Mouse (Mus musculus) heart, adult 2 months (tissue): ENCODE results near the gene Man1a2. TPM values are rescaled to one million over a fixed set of nuclear protein-coding genes. Genes with fewer than 3 reads are reported as not detected.

Source experiments
- DNase-seq, 2 experiments: peaks; one replicate each; pipeline ENCODE4 v3.0.0; 2021
- H3K27ac ChIP-seq: fragments of 200-600 bp; 2 replicates; pipeline ENCODE4 v1.8.1; 2022
- H3K27me3 ChIP-seq: fragments of 200-500 bp; 2 replicates; pipeline ENCODE4 v1.6.1; 2012; ENCODE audit warnings: mild to moderate bottlenecking, low read length, inconsistent platforms, mixed read lengths; ENCODE audit not compliant: control insufficient read depth, insufficient read depth
- H3K36me3 ChIP-seq: fragments of 200-500 bp; 2 replicates; pipeline ENCODE4 v1.6.1; 2012; ENCODE audit warnings: low read length, inconsistent platforms; ENCODE audit not compliant: control insufficient read depth, insufficient read depth
- H3K4me1 ChIP-seq: fragments of 200-500 bp; 2 replicates; pipeline ENCODE4 v1.6.1; 2011; ENCODE audit warnings: low read length; ENCODE audit not compliant: control insufficient read depth, insufficient read depth
- H3K4me3 ChIP-seq: fragments of 200-600 bp; 2 replicates; pipeline ENCODE4 v1.8.1; 2022
- H3K79me2 ChIP-seq: fragments of 200-500 bp; replicated peaks from 2 replicates; pipeline ENCODE4 v1.6.1; 2012; ENCODE audit warnings: mild to moderate bottlenecking, inconsistent platforms, low read length, moderate library complexity, mixed read lengths; ENCODE audit not compliant: control insufficient read depth, insufficient read depth
- H3K9ac ChIP-seq: fragments of 200-500 bp; 2 replicates; pipeline ENCODE4 v1.6.1; 2012; ENCODE audit warnings: low read depth, mild to moderate bottlenecking, control low read depth, inconsistent platforms, low read length, mixed read lengths
- CTCF ChIP-seq: fragments of 200-600 bp; IDR thresholded peaks from 2 replicates; pipeline ENCODE4 v1.8.1; 2022; ENCODE audit warnings: antibody characterized with exemption, mild to moderate bottlenecking, moderate library complexity
- EP300 ChIP-seq: fragments of 200-500 bp; IDR thresholded peaks from 2 replicates; pipeline ENCODE4 v1.6.1; 2011; ENCODE audit warnings: low read depth, low read length, control low read depth; ENCODE audit not compliant: insufficient read depth
- POLR2A ChIP-seq: fragments of 200-500 bp; IDR thresholded peaks from 2 replicates; pipeline ENCODE4 v1.6.1; 2011; ENCODE audit warnings: mild to moderate bottlenecking, low read depth, low read length, control low read depth; ENCODE audit not compliant: insufficient read depth
- WGBS: fragments of 180-500 bp; shearing (Covaris S2); methylation state at CpG from one replicate; pipeline ENCODE4 v1.1.7; 2018; 5-methylcytosine and 5-hydroxymethylcytosine counted together
- intact Hi-C: fragments of 180-260 bp; cut with DNase I; formaldehyde crosslinking; loops from one replicate; pipeline ENCODE4 v1.15.1; 2025
- polyA plus RNA-seq: library from polyadenylated mRNA; depleted of rRNA; stranded (reverse); fragments of >200 nt; gene quantifications from 2 replicates; pipeline ENCODE4 v1.2.3, GENCODE M21; 2012
- total RNA-seq, 2 experiments: library from RNA; stranded (reverse); gene quantifications; 2 replicates each; pipeline ENCODE4 v1.2.3; 2021

Man1a2 gene
- total and polyA plus RNA-seq, 3 experiments: 3.8 to 49.8 (median 48.0) TPM

- no peak overlapping the region for H3K9ac ChIP-seq
- H3K27ac ChIP-seq: no peak overlapping the region
- intact Hi-C loops: loop anchor here (1.0 to 5.0 kb wide), 3 partner anchors 114 to 381 kb away; no protein-coding TSS in a partner anchor
- peaks cover under 1% of the 10 kb centered on the region; the same call in 1 of the 2 replicates for H3K4me1 ChIP-seq
- no peak overlapping the region for H3K4me3 ChIP-seq
- H3K79me2 ChIP-seq: no peaks in the 10 kb centered on the region
- DNase-seq: no peak
- no peaks in the 10 kb centered on the region for H3K36me3 ChIP-seq
- no peaks in the 10 kb centered on the region for H3K27me3 ChIP-seq
- WGBS: 79% methylated on average over 13 of the region's 13 CpGs
- no peak for TF ChIP-seq EP300
- TF ChIP-seq POLR2A: no peak
- TF ChIP-seq CTCF: peak; percentile 88
Observed at GRCm38 (mm10) chr3:100568443-100569390, 116.6 kb downstream of the Man1a2 start.

GRCm38 (mm10) chr3:100563565-100563964 lies 121.7 kb downstream of the Man1a2 start:
- DNase-seq: no peak
- TF ChIP-seq POLR2A (no peak), CTCF (no peak), EP300 (no peak)
- no peaks in the 10 kb centered on the region; the same call in 1 of the 2 replicates for H3K36me3 ChIP-seq
- no peaks in the 10 kb centered on the region for H3K79me2 ChIP-seq
- intact Hi-C loops: no loop called here
- peaks cover 1% of the 10 kb centered on the region; the same call in 1 of the 2 replicates for H3K4me1 ChIP-seq
- H3K27ac ChIP-seq: no peak overlapping the region
- H3K9ac ChIP-seq: no peak overlapping the region
- H3K27me3 ChIP-seq: no peaks in the 10 kb centered on the region
- no peak overlapping the region for H3K4me3 ChIP-seq
- 61% methylated on average over 2 of the region's 2 CpGs for WGBS

DNA sequence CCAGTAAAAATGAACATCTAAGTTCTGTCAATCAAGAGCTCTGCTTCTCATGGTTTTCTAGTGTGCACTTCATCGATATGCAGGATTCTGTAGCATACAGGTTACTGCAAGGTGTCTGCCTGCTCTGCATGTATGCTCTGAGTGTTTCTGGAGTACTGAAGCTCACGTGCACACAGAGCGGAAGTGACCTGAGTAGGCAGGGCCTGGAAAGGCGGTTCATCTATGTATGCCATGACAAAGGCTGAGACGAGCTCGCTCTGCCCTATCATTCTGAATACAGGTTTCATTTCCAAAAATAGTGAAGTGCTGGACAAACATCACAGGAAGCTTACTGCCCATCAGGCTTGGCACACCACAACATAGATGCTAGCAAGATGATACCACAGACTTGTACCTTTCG lies 122.8 kb downstream of the Man1a2 start:
- no peaks in the 10 kb centered on the region; the same call in 1 of the 2 replicates for H3K36me3 ChIP-seq
- H3K4me1 ChIP-seq: peaks cover 1% of the 10 kb centered on the region; the same call in 1 of the 2 replicates
- 87% methylated on average over 7 of the region's 7 CpGs for WGBS
- no peak overlapping the region for H3K9ac ChIP-seq
- no peak for DNase-seq
- no peak overlapping the region for H3K4me3 ChIP-seq
- intact Hi-C loops: no loop called here
- H3K79me2 ChIP-seq: no peaks in the 10 kb centered on the region
- TF ChIP-seq POLR2A (no peak), CTCF (no peak), EP300 (no peak)
- H3K27me3 ChIP-seq: no peaks in the 10 kb centered on the region
- no peak overlapping the region for H3K27ac ChIP-seq

DNA sequence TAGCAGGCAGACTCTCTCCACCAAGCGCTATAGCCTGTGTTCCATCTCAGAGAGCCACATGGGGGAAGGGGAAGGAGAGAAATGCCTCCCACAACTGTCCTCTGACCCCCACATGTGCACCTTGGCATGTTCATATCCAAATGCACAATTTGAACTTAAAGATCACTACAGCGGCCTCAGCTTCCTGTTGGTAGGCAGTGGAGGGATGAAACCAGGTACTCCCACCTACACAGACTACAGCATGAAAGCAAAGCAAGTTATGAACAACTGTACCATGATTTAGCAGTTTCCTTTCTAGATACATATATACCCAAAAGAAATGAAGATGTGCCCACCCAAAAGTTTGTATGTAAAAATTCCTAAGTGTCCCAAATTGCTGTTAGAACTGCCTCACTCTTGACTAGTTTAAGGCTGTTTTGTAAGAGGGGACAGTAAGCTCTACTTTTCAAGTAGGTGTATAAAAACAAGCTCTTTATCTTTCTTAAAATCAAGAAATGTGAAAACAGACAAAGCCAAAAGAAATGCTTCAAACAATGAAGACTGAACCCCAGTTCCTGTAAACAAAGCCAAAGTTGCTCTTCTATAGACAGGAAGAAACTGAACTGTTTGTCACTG lies 123.6 kb downstream of the Man1a2 start:
- 94% methylated on average over 2 of the region's 2 CpGs for WGBS
- no peak for TF ChIP-seq EP300
- TF ChIP-seq POLR2A: no peak
- no peak for TF ChIP-seq CTCF
- Histone ChIP-seq H3K36me3 (no peaks in the 10 kb centered on the region; the same call in 1 of the 2 replicates), H3K27ac (no peak overlapping the region), H3K9ac (no peak overlapping the region), H3K4me1 (peaks cover 1% of the 10 kb centered on the region; the same call in 1 of the 2 replicates), H3K4me3 (no peak overlapping the region), H3K79me2 (no peaks in the 10 kb centered on the region), H3K27me3 (no peaks in the 10 kb centered on the region)
- no peak for DNase-seq
- intact Hi-C loops: no loop called here

GRCm38 (mm10) chr3:100559431-100559830 lies 125.9 kb downstream of the Man1a2 start:
- DNase-seq: no peak
- intact Hi-C loops: no loop called here
- Histone ChIP-seq H3K79me2 (no peaks in the 10 kb centered on the region), H3K36me3 (no peaks in the 10 kb centered on the region; the same call in 1 of the 2 replicates), H3K4me3 (no peak overlapping the region), H3K4me1 (peaks cover 1% of the 10 kb centered on the region; the same call in 1 of the 2 replicates), H3K27ac (no peak overlapping the region), H3K27me3 (no peaks in the 10 kb centered on the region), H3K9ac (no peak overlapping the region)
- WGBS: 92% methylated on average over 7 of the region's 7 CpGs
- TF ChIP-seq POLR2A (no peak), EP300 (no peak), CTCF (no peak)

DNA sequence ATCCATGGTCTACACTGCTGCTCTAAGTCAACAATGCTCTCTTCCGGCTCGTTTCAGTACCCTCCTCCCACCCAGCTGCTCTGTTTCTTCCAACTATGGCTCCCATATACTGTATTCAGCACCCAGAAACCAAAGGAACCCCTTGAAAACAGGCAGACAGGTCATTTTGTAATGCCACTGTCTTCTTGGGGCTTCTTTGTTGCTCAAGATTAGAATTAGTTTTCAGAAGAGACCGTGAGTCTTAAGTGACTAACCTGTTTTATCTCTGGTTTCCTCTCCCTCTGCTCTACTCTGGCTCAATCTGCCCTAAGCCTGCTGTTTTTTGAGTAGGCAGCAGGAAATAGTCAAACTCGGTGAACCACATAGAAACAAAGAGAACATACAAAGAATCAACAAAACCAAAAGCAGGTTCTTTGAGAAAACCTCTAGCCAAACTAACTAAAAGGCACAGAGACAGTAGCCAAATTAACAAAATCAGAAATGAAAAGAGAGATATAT lies 127.0 kb downstream of the Man1a2 start:
- Histone ChIP-seq H3K27me3 (no peaks in the 10 kb centered on the region), H3K27ac (no peak overlapping the region), H3K79me2 (no peaks in the 10 kb centered on the region), H3K4me1 (no peaks in the 10 kb centered on the region), H3K9ac (no peak overlapping the region), H3K36me3 (no peaks in the 10 kb centered on the region), H3K4me3 (no peak overlapping the region)
- DNase-seq: no peak
- intact Hi-C loops: no loop called here
- 60% methylated on average over 4 of the region's 4 CpGs for WGBS
- no peak for TF ChIP-seq EP300
- TF ChIP-seq POLR2A: no peak
- no peak for TF ChIP-seq CTCF
